9 mouse cellular contexts compared by ENCODE assay signal in the genomic region with DNA sequence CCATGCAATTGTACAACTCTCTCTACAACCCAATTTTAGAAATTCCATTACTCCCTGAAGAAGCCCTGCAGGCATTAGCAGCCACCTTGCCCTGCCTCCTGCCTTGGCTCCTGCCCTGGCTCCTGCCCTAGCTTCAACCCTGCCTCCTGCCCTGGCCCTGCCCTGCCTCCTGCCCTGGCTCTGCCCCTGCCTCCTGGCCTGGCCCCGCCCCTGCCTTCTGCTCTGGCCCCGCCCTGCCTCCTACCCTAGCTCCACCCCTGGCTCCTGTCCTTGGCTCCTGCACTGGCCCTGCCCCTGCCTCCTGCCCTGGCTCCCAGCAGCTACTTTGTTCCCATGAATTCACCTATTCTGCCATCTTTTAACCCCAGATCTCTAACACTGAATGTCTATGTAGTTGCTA.
DNase-seq lines count a peak whose midpoint lies in the region; ATAC-seq lines count a peak whose summit lies in the region.
"Had no signal": no experiment of that assay in that cellular context is flagged by ENCODE, and none has a peak within 500 bp of the region (broad histone marks: within the 10 kb centered on the region; RNA-seq: fewer than 3 reads in every experiment).

No protein-coding gene starts in this region.

- H3K4me1 ChIP-seq in forebrain, embryonic 12.5 days, result no peaks in the 10 kb centered on the region; the same call in 1 of the 2 replicates

- no peaks in the 10 kb centered on the region for H3K36me3 ChIP-seq in forebrain, embryonic 12.5 days (replicated peaks)
- H3K36me3 ChIP-seq: hindbrain, embryonic 15.5 days had no signal

- peak; percentile 21 for DNase-seq in ovary, postnatal 36 days (ENCODE audit: low spot score)
- no peak for DNase-seq in ovary, postnatal 14 days (ENCODE audit: low spot score)
- peak; percentile 74 to 87 for DNase-seq in kidney, postnatal 25 days
- no peak for DNase-seq in cerebellum, adult 18-20 months
- no peak for DNase-seq in heart, postnatal 14 days

- no peaks in the 10 kb centered on the region for H3K9me3 ChIP-seq in forebrain, embryonic 12.5 days
- H3K9me3 ChIP-seq: hindbrain, embryonic 15.5 days had no signal

- no peak overlapping the region for H3K27ac ChIP-seq in forebrain, embryonic 12.5 days
- H3K27ac ChIP-seq: hindbrain, embryonic 15.5 days had no signal

- H3K9ac ChIP-seq in forebrain, embryonic 12.5 days, result no peak overlapping the region
- H3K9ac ChIP-seq: hindbrain, embryonic 15.5 days had no signal

- no peak overlapping the region for H3K4me3 ChIP-seq in forebrain, embryonic 12.5 days (replicated peaks)
- H3K4me3 ChIP-seq: hindbrain, embryonic 15.5 days had no signal

- peak; percentile 98 for ATAC-seq in common myeloid progenitor, adult 5-6 weeks (replicated peaks; ENCODE audit: low read depth, poor library complexity, severe bottlenecking)
- ATAC-seq in megakaryocyte-erythroid progenitor cell, adult 5-6 weeks (replicated peaks; ENCODE audit: low FRiP score, low TSS enrichment, poor library complexity, severe bottlenecking), result peak; percentile 100
- ATAC-seq in forebrain, embryonic 12.5 days (ENCODE audit: low FRiP score), result no peak

- H3K27me3 ChIP-seq in forebrain, embryonic 12.5 days, result no peaks in the 10 kb centered on the region
- H3K27me3 ChIP-seq: hindbrain, embryonic 15.5 days had no signal

- no peak overlapping the region for H3K4me2 ChIP-seq in forebrain, embryonic 12.5 days
- H3K4me2 ChIP-seq: hindbrain, embryonic 15.5 days had no signal

- intact Hi-C loops in heart, postnatal 14 days (cut with DNase I), result no loop called here

- 6% methylated on average over 2 of the region's 2 CpGs for WGBS in forebrain, embryonic 12.5 days

Comparison
In these comparisons a context has a peak if more than half of its experiments do, and no peak if none do; other contexts are left out.
1. DNase-seq: peak in ovary, postnatal 36 days (single experiment) and kidney, postnatal 25 days (2 of 2); none in ovary, postnatal 14 days (single experiment), cerebellum, adult 18-20 months (0 of 2) and heart, postnatal 14 days (0 of 2).